Mouse (Mus musculus) kidney, postnatal 0 days (tissue): ENCODE measurements around the gene Lmln. TPM values are rescaled to one million over a fixed set of nuclear protein-coding genes. Genes with fewer than 3 reads are reported as not detected.

Experiments used
- ATAC-seq: fragments of 200-750 bp; cut with Nextera tagmentation; replicated peaks from 2 replicates; pipeline ENCODE4 v1.8.0; 2017; ENCODE audit warnings: low read depth, moderate number of reproducible peaks, moderate TSS enrichment, moderate library complexity; ENCODE audit not compliant: low FRiP score
- DNase-seq: peaks from one replicate; pipeline ENCODE4 v3.0.0-alpha.2; 2016; ENCODE audit warnings: low spot score
- H3K27ac ChIP-seq: fragments of 300-500 bp; sonication (generic); 2 replicates; pipeline ENCODE4 v1.5.1; 2014; ENCODE audit warnings: mild to moderate bottlenecking
- H3K27me3 ChIP-seq: fragments of 300-500 bp; sonication (generic); 2 replicates; pipeline ENCODE4 v1.6.1; 2014; ENCODE audit warnings: low read length, mixed read lengths; ENCODE audit not compliant: insufficient read depth
- H3K36me3 ChIP-seq: fragments of 300-500 bp; sonication (generic); 2 replicates; pipeline ENCODE4 v1.6.1; 2014; ENCODE audit warnings: low read length, mixed read lengths; ENCODE audit not compliant: insufficient read depth
- H3K4me1 ChIP-seq: fragments of 300-500 bp; sonication (generic); replicated peaks from 2 replicates; pipeline ENCODE4 v1.6.1; 2014; ENCODE audit warnings: antibody characterized with exemption, low read length, mixed read lengths; ENCODE audit not compliant: insufficient read depth
- H3K4me2 ChIP-seq: fragments of 300-500 bp; sonication (generic); 2 replicates; pipeline ENCODE4 v1.6.1; 2014; ENCODE audit warnings: mild to moderate bottlenecking, low read length, moderate library complexity, mixed read lengths
- H3K4me3 ChIP-seq: fragments of 300-500 bp; sonication (generic); replicated peaks from 2 replicates; pipeline ENCODE4 v1.5.1; 2014; ENCODE audit warnings: low read depth, low read length
- H3K9ac ChIP-seq: fragments of 300-500 bp; sonication (generic); 2 replicates; pipeline ENCODE4 v1.6.1; 2014; ENCODE audit warnings: low read depth, low read length
- H3K9me3 ChIP-seq: fragments of 300-500 bp; sonication (generic); replicated peaks from 2 replicates; pipeline ENCODE4 v1.6.1; 2016; ENCODE audit warnings: low read length, inconsistent platforms, mixed read lengths
- CTCF ChIP-seq: IDR thresholded peaks from 2 replicates; pipeline ENCODE4 v1.5.1; 2016; ENCODE audit warnings: antibody characterized with exemption, low read depth, mild to moderate bottlenecking, moderate library complexity
- WGBS: fragments of 180-500 bp; shearing (Covaris S2); extraction: QIAGEN DNeasy Blood & Tissue Kit; methylation state at CpG from one replicate; pipeline ENCODE4 v1.1.7; 2014; 5-methylcytosine and 5-hydroxymethylcytosine counted together
- polyA plus RNA-seq: library from polyadenylated mRNA; unstranded; fragments of >200 nt; fragmentation: Nextera tagmentation; extraction: Ambion mirVana; gene quantifications from 2 replicates; pipeline ENCODE4 v1.2.1, GENCODE M21; 2015

Gene Lmln
- polyA plus RNA-seq, 1 experiment from 2014 or later, result 0.95 TPM

GRCm38 (mm10) chr16:33019117-33019770, 43.1 kb upstream of the Lmln start:
- peak overlapping the region; percentile 47 for H3K4me2 ChIP-seq
- no peaks in the 10 kb centered on the region for H3K4me1 ChIP-seq
- H3K4me3 ChIP-seq, result peak overlapping the region; percentile 18

DNA sequence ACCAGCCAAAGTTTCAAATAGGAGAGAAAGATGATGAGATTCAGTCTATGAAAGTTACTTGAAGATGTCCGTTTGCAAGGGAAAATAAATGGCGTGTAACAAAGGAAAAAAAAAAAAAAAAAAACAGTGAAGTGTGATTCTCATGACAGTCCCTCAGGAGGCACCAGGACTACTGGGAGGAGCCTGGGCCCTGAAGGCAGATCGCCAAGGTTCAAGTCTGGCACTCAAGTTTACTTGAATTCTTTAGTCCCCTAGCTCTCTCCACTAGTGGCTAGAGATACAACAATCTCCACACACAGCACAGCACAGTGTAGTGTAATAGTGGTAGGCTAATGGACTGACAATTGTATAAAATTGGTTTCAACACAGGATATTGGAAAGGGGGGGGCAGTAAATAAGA, 40.9 kb upstream of the Lmln start:
- no peak overlapping the region for H3K4me3 ChIP-seq
- H3K4me1 ChIP-seq, result no peaks in the 10 kb centered on the region
- DNase-seq, result no peak
- 73% methylated on average over 3 of the region's 3 CpGs for WGBS
- no peak for TF ChIP-seq CTCF
- no peaks in the 10 kb centered on the region for H3K9me3 ChIP-seq
- H3K9ac ChIP-seq, result no peak overlapping the region
- H3K27ac ChIP-seq, result no peak overlapping the region
- no peak overlapping the region for H3K4me2 ChIP-seq
- H3K36me3 ChIP-seq, result 0 out of 2 replicates have a peak, but pooled peaks cover 6% of the 10 kb centered on the region
- H3K27me3 ChIP-seq, result no peaks in the 10 kb centered on the region
- ATAC-seq, result no peak

More at GRCm38 (mm10) chr16:33019117-33019770, 43.1 kb upstream of the Lmln start:
- no peak for TF ChIP-seq CTCF
- H3K9me3 ChIP-seq, result no peaks in the 10 kb centered on the region
- H3K36me3 ChIP-seq, result 0 out of 2 replicates have a peak, but pooled peaks cover 6% of the 10 kb centered on the region
- ATAC-seq (peak; percentile 78), DNase-seq (peak; percentile 61)
- H3K27me3 ChIP-seq, result no peaks in the 10 kb centered on the region
- peak overlapping the region; percentile 82 for H3K27ac ChIP-seq
- peak overlapping the region; percentile 47; the same call in 1 of the 2 replicates for H3K9ac ChIP-seq
- WGBS, result 48% methylated on average over 21 of the region's 21 CpGs

GRCm38 (mm10) chr16:33023750-33024149, 38.6 kb upstream of the Lmln start:
- Histone ChIP-seq H3K9me3 (no peaks in the 10 kb centered on the region), H3K36me3 (no peaks in the 10 kb centered on the region), H3K27me3 (no peaks in the 10 kb centered on the region), H3K9ac (no peak overlapping the region), H3K4me2 (no peak overlapping the region), H3K4me1 (no peaks in the 10 kb centered on the region), H3K4me3 (no peak overlapping the region), H3K27ac (no peak overlapping the region)
- peak; percentile 99 for TF ChIP-seq CTCF
- WGBS, result 3% methylated on average over 4 of the region's 4 CpGs
- DNase-seq, result peak; percentile 94
- peak; percentile 69 for ATAC-seq

DNA sequence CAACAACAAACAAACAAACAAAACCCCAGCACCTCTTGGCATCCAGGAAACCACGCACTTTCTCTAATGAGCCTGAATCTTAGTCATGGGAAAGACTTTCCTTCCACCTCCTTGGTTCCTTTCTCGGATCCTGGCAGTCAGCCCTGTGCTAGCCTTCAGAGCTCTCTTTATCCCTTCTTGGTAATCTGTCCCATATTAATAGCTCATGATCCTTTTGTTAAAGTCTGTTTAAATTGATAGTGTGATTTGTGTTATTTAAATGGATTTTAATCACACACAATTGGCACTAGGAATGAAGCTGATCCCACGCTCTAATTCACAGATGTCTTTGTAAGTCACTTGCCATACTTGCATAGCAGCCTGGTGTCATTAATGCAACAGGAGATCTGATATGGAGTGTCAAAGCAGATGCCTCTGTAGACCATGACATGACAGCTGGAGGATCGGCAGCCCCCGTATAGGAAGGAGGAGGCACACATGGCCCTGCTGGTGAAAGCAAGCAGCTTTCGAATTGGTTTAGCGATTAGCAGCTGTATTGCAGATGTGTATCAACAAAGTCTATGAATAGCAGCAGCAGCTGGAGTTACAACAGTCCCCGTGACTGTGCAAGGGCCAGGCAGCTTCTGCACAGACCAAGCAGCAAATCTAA, 37.7 kb upstream of the Lmln start:
- Histone ChIP-seq H3K4me3 (no peak overlapping the region), H3K9ac (no peak overlapping the region), H3K9me3 (no peaks in the 10 kb centered on the region), H3K27ac (no peak overlapping the region), H3K4me1 (no peaks in the 10 kb centered on the region), H3K4me2 (no peak overlapping the region), H3K36me3 (no peaks in the 10 kb centered on the region), H3K27me3 (no peaks in the 10 kb centered on the region)
- DNase-seq (no peak), ATAC-seq (no peak)
- WGBS, result 70% methylated on average over 8 of the region's 8 CpGs
- no peak for TF ChIP-seq CTCF

GRCm38 (mm10) chr16:33026357-33026756, 36.0 kb upstream of the Lmln start:
- H3K9ac ChIP-seq, result no peak overlapping the region
- ATAC-seq, result no peak
- no peaks in the 10 kb centered on the region for H3K4me1 ChIP-seq
- DNase-seq, result no peak
- H3K9me3 ChIP-seq, result no peaks in the 10 kb centered on the region
- no peak for TF ChIP-seq CTCF
- H3K27ac ChIP-seq, result no peak overlapping the region
- no peaks in the 10 kb centered on the region for H3K27me3 ChIP-seq
- no peak overlapping the region for H3K4me3 ChIP-seq
- H3K36me3 ChIP-seq, result no peaks in the 10 kb centered on the region
- WGBS, result 86% methylated on average over 7 of the region's 7 CpGs
- H3K4me2 ChIP-seq, result no peak overlapping the region

GRCm38 (mm10) chr16:33036006-33036405, 26.3 kb upstream of the Lmln start:
- no peak overlapping the region for H3K9ac ChIP-seq
- H3K4me2 ChIP-seq, result no peak overlapping the region
- DNase-seq, result no peak
- H3K4me3 ChIP-seq, result no peak overlapping the region
- H3K27ac ChIP-seq, result no peak overlapping the region
- H3K36me3 ChIP-seq, result no peaks in the 10 kb centered on the region
- TF ChIP-seq CTCF, result no peak
- no peak for ATAC-seq
- WGBS, result 24% methylated on average over 4 of the region's 4 CpGs
- H3K27me3 ChIP-seq, result no peaks in the 10 kb centered on the region
- H3K4me1 ChIP-seq, result no peaks in the 10 kb centered on the region
- H3K9me3 ChIP-seq, result no peaks in the 10 kb centered on the region
